Mouse (Mus musculus) spleen, postnatal 36 days (tissue): ENCODE measurements around the gene Lama4.

ENCODE experiments used
- DNase-seq, 2 experiments: peaks; one replicate each; pipeline ENCODE4 v3.0.0; 2022; ENCODE audit warnings: low spot score in 2 of 2, mixed read lengths in 1 of 2

Gene Lama4

GRCm38 (mm10) chr10:39157321-39157720 is 192.0 kb downstream of the Lama4 start:
- no peak for DNase-seq

GRCm38 (mm10) chr10:39158306-39158705 is 193.0 kb downstream of the Lama4 start:
- DNase-seq = no peak
